Mouse (Mus musculus): ENCODE data around the gene Gm49394. TPM values are rescaled to one million over a fixed set of nuclear protein-coding genes. Genes with fewer than 3 reads are reported as not detected.
A peak's percentile ranks its signal among the peaks of the same experiment; 100 is the strongest.

Gm49394 gene
- total RNA-seq, 2 experiments from 2014 or later = not detected

Small RNA genes within 50 kb of the gene (microRNA-seq; reads per million reads assigned to microRNA genes)
- 117 reads per million, percentile 57 among the genes with 10 or more reads in this experiment for gene Mir483

Other genes starting within 250 kb of the Gm49394 start
- not detected for gene Syt8, start 235.1 kb downstream of the Gm49394 start, total RNA-seq (2021)
- under 1 TPM in 1 of 2 experiments, not detected in 1; 0.69 TPM for gene Tnni2, start 228.1 kb downstream of the Gm49394 start, total RNA-seq (2021)
- 1 to 10 TPM; 8.1 to 8.7 TPM for gene Lsp1, start 209.1 kb downstream of the Gm49394 start, total RNA-seq (2021)
- not detected for gene Tnnt3, start 171.1 kb downstream of the Gm49394 start, total RNA-seq (2021)
- 1 to 10 TPM; 2.9 to 6.0 TPM for gene Mrpl23, start 137.3 kb downstream of the Gm49394 start, total RNA-seq (2021)
- gene Igf2, start 3.1 kb downstream of the Gm49394 start, total RNA-seq (2021) = 100 to 1,000 TPM in 1 of 2 experiments, 10 to 100 TPM in 1; 66.5 to 109 TPM
- gene Ins2, start 73.4 kb upstream of the Gm49394 start, total RNA-seq (2021) = not detected